Mouse (Mus musculus) ES-Bruce4 (cell line): ENCODE measurements around the gene Sec61a1.

Experiments used
- CTCF ChIP-seq: IDR thresholded peaks from one replicate; pipeline ENCODE4 v1.8.1; 2011; ENCODE audit warnings: low read depth, low read length
- EP300 ChIP-seq: IDR thresholded peaks from 2 replicates; pipeline ENCODE4 v1.6.1; 2011; ENCODE audit warnings: low read depth, low read length; ENCODE audit not compliant: insufficient read depth

- no peak for TF ChIP-seq CTCF
- TF ChIP-seq EP300: no peak
Measured at GRCm38 (mm10) chr6:88524056-88524455, 5.4 kb upstream of the Sec61a1 start.
